Mouse (Mus musculus) T-cell, adult 2 months (primary cell): Measurements from ENCODE around the gene Accsl.

Experiments
- DNase-seq: peaks from one replicate; pipeline ENCODE4 v3.0.0; 2022; ENCODE audit warnings: low spot score

Accsl gene

DNA sequence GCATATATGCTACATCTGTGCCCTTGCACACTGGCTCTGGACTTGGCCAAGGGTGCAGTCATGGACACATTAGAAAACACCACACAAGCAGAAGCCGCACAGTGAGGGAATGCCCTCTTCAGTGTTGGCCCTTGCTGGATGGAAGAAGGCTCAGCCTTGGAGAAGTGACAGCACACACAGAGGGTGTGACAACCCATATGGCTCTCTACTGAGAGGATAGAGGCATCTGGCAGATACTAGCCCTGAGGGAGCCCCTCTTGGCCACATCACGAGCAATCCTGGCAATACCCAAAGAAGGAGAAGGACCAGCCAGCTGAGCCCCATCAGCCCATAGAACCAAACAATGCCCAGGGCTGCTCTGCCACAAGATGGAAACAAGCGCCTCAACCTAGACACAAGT, 5.6 kb upstream of the Accsl start:
- no peak for DNase-seq

- DNase-seq = no peak
These were observed 5.2 kb upstream of the Accsl start for GRCm38 (mm10) chr2:93874227-93874514.

- DNase-seq = no peak
These were observed 4.7 kb upstream of the Accsl start for GRCm38 (mm10) chr2:93873449-93874226.

GRCm38 (mm10) chr2:93872257-93872656, 3.3 kb upstream of the Accsl start:
- DNase-seq = no peak

- no peak for DNase-seq
These were observed 2.5 kb upstream of the Accsl start for GRCm38 (mm10) chr2:93871411-93871925.

- peak; percentile 12 for DNase-seq
These were observed 1.9 kb upstream of the Accsl start for GRCm38 (mm10) chr2:93870842-93871241.

- no peak for DNase-seq
These were observed 391 bp downstream of the Accsl start for GRCm38 (mm10) chr2:93868566-93868965.

DNA sequence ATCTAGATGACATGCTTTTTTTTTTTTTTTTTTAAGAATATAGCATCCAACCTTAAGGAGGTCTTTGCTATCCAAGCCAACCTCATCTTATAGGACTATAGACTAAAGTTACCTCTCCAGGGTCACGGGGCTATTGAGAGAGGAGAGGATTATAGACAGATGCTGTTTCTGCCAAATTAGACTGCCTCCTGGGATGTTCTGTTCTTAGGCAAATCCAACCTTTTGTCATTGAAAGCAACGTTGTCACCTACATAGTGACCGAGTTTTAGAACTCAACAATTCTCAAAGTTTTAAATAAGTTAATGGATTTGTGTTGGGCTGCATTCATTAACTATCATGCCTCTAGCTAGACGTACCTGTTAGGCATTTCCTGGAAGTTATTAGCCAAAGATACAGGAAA, 5.7 kb downstream of the Accsl start:
- no peak for DNase-seq

DNA sequence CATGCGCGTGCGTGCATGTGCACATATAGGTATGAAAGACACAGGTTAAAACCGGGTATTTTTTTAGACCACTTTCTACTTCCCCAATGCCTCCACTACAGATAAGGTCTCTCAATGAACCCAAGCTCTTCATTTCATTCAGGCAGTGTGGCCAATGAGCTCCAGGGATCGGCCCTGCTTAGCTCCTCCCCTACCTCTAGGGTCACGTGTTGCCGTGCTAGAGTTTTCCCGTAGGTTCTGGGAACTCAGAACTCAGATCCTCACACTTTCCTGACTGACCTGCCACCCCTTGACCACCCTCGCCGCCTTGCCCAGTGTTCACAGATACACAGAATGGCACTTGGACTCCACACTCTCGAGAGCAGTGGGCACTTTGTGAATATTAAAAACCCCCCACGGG, 10.1 kb downstream of the Accsl start:
- no peak for DNase-seq

DNA sequence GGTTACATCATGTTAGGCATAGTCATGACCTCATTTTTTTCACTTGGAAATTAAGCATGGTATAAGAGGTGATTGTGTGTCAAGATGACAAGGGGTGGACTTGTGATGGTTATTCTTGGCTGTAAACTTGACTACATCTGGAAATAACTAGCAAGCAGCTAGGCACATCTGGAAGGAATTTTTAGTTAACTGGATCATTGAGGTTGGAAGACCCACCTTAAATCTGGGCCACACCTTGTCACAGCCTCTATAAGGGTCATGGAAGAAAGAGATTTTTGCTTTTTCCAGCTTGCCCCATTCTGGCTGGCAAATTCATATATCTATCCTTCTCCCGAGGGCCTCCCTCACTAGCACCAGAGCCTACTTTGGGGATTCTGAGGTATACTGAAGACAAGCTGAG, 17.7 kb downstream of the Accsl start:
- no peak for DNase-seq

- DNase-seq = peak; percentile 35
These were observed 18.5 kb downstream of the Accsl start for GRCm38 (mm10) chr2:93850317-93850944.

GRCm38 (mm10) chr2:93849505-93850089, 19.4 kb downstream of the Accsl start, which contains the start of gene Accs:
TSS of gene Accs (minus strand) at chr2:93849943.
- DNase-seq = peak; percentile 54

GRCm38 (mm10) chr2:93841349-93841748, 27.6 kb downstream of the Accsl start:
- no peak for DNase-seq

DNA sequence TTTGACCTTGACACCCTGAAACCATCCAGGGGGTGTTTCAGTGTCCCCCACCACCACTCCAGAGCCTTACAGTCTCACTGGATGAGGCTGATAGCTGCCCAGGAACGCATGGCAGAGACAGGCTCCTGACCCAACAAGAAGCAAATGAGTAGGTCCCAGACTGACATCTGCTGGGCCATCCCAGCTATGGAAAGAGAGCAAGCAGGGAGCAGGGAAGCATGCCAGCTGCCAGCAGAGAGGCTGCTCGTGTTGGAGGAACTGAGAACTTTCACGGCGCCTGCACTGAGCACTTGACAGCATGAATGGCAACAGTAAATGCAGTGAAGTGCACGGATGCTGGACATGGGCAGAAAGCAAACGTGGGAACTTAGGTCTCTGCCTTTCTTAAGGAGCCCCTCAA, 28.8 kb downstream of the Accsl start:
- DNase-seq = no peak

GRCm38 (mm10) chr2:93838931-93839330, 30.0 kb downstream of the Accsl start:
- no peak for DNase-seq

GRCm38 (mm10) chr2:93836232-93836785, 32.6 kb downstream of the Accsl start:
- no peak for DNase-seq

GRCm38 (mm10) chr2:93835596-93835995, 33.4 kb downstream of the Accsl start:
- no peak for DNase-seq

DNA sequence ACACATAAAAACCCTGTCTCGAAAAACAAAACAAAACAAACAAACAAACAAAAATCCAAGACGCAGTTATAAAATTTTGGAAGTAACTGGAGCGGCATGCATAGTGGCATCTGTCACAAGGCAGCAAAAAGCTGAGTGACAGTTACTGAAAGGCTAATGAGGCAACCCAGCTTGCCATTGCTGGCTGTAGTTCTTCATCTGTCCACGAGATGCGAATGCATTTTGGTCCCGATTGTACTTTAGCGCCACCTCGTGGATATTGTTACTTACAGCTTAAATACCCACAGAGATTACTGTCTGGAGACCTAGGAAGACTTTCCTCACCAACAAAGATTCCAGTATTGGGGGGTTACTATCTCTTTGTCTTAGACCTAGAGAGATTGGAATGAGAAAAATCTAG, 45.4 kb downstream of the Accsl start:
- DNase-seq = peak; percentile 78

DNA sequence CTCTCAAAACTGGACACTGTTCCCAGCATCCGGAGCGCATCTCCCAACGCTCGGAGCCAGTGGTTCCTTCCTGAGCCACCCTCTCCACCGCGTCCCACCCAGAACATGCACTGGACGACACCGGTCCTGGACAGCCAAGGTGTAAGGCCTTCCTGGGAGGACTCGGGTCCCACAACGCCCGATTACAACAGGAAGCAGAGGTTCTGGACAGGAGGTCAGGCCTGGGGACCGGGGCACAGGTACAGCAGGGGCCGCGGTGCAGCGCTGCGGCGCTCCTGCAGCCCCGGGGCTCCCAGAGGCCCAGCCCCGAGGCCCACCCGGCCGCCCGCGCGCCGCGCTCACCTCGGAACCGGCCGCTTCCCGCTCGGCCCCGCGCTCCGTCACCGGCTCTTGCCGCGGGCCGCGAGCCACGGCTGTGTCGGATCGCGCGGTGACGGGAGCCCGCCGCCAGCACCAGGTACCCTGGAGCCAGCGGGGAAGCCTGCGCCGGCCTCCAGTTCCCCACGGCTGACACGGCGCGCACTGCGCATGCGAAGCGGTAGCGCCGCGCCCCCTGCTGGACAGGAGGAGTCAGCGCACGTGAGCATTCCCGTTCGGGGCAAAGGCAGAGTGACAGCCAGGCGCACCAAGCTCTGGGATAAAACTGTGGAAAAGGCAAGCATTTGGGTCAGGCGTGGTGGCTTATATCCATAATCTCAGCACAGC, 46.8 kb downstream of the Accsl start, which contains the start of gene Ext2:
Gene Ext2, minus strand, starts transcription at position 524 of the 705 bp plus-strand sequence.
- DNase-seq = peak; percentile 89

DNA sequence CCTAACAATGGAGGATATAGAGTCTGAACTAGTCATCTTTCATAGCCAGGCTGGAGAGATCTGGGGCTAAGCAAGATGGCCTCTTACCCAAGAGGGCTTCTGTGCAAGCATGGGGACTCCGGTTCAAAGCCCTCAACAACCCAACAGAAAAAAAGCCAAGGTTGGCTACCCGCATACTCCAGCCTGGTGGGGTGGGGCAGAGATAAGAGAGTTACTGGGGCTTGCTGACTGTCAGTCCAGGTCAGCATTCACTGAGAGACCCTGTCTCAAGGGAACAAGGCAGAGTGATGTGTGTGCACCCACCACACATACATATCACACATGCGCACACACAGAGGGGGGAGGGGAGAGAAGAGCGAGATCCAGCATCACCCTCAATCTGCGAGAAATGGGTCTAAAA, 51.2 kb downstream of the Accsl start:
- DNase-seq = no peak

DNA sequence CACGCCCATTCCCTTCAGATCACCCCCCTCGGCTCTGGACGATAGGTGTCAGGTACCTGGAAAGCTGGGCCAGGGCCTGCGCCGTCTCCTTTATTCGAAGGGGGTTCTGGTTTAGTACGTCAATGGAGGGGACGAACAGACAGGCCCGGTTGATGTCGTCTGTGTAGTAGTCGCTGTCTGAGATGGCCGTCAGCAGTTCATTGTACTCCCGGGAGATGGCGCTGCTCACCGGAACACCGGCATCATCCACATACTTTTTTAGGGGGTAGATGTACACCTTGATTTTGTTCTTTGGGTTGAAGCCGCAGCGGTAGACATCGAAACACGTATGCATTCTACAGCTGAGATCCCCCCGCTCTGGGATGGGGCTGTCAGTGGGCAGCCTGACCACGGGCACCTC, 55.6 kb downstream of the Accsl start:
- no peak for DNase-seq

- peak; percentile 57 for DNase-seq
These were observed 57.1 kb downstream of the Accsl start for GRCm38 (mm10) chr2:93811812-93812211.
